Mouse (Mus musculus) kidney, postnatal 36 days (tissue): ENCODE measurements at regions not wholly inside any gene's neighbourhood (a gene's known extent, or its start where the extent isn't known, plus 50 kb on each side); places are given as distances from the start of the nearest gene placed in this dataset.

Experiments
- DNase-seq, 2 experiments: peaks; one replicate each; pipeline ENCODE4 v3.0.0; 2021 to 2022; ENCODE audit warnings: mixed read lengths in 2 of 2

DNA sequence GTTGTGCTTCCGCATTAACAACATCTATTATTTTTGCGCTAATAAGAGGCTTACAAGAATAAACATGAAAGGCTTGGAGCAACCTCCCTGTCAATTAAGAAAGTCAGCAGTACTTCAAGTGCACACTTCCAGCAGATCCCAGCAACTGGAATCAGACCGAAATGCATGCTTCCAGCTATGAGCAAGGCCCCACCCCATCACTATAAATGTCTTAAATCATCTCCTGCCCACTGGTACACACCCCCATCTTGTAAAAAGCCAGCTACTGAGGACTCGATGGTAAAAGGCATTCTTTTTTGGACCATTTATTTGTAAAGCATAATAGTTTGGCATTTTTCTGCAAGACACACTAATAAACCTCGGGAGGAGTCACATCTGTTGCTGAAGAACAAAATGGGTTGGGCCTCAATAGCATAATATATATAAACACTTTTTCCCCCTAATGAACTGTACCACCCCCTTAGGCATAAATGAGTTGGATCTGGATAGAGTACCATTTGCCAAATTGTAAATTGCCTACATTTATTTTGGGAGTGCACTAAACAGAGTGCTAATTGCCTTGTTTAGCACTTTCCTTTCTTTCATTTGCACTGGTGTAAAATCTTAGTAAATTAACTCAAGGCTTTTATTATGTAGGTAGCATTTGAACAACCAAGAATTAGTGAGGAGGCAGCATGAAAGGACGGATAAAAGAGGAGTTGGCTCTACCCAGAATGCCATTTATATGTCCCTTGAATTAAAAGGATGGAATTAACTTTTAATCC is 371.8 kb downstream of the Nr2f2 start:
- no peak for DNase-seq

DNA sequence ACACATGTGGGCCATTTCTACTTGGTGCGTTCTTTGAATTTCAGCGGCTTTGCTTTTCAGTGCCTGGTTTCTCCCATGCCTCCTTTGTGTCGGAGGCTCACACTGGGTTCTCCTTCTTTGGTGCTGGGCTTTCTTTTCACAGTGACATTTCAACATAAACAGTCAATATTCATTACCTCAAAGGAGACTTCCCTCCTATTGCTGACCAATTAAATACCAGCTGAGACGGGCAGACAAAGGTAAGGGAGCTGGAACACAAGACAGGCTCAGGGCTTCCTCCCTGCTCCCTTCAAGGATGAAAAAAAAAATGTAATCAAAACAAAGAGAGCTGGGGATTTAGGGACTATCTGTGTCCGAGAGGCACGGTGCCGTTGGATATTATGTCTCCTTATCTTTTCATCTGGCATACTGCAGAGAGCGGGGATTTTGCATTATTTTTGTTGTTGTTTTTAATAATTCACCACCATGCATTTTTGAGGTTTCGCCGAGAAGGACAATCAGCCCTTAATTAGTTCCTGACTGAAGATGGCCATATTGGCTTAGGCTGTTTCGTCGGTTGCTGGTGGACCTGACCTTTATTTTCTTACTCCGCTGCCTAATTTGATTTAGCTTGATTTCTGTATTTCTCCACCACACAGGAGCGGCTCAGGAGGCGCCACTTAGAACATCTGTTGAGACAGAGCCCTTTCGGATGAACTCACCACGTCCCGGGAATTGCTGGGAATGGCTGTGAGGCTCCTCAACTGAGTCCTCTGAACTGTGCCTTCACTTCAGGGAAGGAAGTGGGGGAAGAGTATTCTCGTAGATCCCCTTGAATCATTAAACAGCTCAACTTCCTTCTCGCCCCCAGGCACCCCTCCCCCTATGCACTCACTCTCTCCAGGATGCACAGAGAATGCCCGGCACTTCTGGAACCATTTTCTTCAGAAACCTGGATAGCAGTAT is 373.9 kb downstream of the Nr2f2 start:
- peak in 1 of 2 experiments; percentile 12 for DNase-seq

DNA sequence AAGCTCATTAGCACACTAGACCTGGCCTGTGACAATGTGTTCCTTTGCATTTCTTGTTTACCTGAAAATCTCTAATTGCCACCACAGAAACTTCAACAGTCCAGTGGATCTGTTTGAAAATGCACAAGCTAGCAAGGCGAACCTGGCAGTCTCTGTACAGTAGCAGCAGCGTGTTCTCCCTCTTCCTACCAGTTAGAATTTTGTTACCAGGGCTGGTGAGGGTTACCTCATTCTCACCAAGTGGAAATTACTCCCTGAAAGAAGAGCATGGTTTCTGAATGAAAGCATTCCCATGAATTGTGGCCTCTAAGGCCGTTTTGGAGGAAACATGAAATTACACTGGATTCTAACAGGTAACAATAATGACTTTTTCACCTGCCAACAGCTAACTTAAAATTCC is 374.6 kb downstream of the Nr2f2 start:
- no peak for DNase-seq

DNA sequence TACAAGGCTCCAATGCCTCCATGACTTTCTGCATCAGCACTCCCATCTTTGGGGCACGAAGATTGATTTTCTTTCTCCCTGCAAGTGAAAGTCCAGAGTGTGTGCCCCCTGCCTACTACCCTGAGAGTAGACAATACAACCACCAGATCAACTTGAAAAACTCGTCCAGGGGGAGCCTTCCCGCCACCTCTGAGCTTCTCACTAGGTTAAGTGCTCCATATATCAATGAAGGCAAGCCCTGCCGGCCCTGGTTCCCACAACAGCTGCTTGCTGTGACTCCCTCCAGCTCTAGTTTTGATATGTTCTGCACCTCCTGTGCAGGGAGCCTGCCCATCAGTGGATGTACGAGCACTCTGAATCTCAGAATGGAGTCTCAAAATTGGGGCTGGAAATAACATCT is 377.8 kb downstream of the Nr2f2 start:
- no peak for DNase-seq

DNA sequence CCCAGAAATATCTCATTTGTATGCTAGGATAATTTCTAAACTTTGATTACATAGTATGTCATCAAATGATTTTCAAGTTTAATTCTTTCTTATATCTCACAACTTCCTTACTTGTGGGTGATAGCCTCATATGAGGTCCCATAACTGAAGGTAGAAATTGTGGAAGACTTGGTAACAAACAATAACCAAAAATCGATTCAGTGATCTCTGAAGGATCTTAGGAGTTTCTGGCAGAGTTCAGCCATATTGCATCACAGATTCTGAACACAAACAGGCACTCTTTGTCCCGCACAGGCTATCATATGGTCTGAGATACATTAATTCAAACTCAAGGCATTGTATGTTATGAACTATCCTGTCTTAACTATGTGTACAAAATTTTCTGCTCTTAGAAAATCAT is 385.2 kb downstream of the Nr2f2 start:
- DNase-seq, result no peak

DNA sequence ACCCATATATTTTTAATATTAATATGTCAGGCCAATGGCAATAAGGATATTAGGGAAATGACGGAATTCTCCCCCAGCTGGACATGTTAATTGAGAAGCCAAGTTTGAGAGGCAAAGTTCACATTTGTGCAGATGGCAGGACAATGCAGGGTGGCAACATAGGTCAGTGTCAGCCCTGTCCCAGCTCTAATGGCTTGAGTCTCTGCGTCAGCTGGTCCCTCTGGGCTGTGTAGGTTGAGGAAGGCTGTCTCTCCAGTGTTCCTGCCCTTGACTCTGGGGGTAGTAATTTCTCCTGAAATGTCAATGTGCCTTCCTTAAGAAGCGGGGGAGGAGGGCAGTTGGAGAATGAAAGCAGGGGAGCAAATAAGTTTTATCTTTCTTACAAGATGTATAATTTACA is 390.2 kb downstream of the Nr2f2 start:
- DNase-seq, result no peak

DNA sequence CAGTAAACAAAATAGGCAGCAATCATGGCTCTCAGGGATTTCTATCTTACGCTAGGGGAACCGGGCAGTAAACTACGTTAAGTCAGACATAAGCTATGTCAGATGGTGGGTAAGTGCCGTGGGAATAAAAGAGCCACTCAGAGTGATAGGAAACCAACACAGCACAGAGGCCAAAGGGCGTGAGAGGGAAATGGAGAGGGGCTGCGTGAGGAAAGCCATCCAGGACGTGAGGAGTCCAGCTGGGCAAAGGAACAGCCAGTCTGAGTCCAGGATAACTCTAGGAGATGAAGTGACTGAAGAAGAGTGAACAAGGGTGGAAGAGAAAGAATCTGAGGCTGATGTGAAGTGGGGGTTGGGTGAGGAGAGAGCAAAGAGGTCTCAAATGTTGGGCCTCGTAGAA is 402.5 kb downstream of the Nr2f2 start:
- no peak for DNase-seq

DNA sequence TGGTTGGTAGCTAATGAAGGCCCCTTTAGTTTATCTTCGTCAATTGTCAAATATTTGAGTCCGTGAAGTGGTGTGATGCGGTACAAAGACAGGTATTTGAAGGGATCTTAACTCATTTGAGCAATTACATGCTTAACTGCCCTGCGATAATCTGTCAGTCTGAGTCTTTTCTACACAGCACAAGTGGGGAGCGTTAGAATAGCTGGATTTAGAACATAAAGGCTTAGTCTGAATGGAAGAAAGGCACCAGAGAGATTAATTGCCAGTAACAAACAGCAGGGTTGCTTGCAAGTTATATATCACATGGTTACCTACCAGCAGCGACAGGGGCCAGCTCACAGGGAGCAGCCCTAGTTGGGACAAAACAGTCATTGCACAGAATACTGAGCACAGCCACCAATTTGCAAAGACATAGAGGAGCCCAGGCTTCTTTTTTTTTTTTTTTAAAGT is 416.3 kb downstream of the Nr2f2 start:
- DNase-seq, result no peak

DNA sequence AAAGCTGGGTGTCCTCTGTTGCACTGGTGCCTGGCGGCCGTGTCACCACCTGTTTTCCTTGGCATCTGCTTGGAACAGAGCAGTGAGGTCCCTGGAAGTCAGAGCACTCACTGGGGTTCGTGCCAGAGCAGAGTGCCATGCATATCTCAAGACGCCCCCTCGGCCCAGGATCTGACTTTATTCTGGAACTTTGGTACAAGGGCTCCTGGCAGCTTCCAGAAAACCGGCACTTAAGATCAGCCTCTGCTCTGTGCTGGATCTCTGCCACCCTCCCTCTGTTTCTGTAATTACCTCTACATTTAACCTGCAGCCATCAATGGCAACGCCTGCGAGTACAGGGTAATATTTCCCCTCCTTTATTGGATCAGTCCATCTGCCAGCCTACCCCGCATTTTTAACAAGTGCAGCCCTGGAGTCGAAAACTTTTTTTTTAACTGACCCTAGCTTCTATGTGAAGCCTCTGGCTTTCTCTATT is 416.9 kb downstream of the Nr2f2 start:
- DNase-seq, result peak; percentile 25 to 26

DNA sequence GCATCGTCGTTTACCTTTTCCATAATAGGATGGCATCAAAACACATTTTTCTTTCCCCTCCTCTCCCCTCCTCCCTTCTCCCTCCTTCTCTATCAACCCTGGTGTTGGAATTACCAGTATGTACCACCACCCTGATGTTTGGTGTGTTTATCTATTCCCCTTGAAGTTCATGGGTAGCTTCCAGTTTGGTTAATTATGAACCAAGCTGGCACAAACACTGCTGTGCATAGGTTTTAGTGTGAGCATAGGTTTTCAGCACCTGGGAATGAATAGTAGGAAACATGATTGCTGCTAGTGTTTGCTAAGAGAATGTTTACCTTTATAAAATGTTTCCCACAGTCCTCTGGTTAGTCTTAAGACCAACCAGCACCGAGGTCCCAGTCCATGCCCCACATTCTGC is 420.1 kb downstream of the Nr2f2 start:
- DNase-seq, result no peak

DNA sequence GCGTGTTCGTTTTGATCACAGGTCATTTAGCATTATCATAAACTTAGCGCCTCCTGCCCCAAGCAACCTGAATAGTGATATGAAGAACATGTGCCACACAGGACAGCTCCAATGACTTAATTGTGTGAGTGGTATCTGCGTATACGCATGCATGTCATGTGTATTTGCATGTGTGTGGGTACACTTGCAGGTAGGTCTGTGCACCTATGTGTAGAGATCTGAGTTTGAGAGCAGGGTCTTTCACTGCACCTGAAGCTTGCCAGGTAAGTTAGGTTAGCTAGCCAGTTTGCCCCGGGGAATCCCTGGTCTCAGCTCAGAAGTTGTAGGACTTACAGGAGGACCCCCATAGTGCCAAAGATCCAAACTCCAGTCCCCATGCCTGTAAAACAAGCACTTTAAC is 424.7 kb downstream of the Nr2f2 start:
- no peak for DNase-seq

DNA sequence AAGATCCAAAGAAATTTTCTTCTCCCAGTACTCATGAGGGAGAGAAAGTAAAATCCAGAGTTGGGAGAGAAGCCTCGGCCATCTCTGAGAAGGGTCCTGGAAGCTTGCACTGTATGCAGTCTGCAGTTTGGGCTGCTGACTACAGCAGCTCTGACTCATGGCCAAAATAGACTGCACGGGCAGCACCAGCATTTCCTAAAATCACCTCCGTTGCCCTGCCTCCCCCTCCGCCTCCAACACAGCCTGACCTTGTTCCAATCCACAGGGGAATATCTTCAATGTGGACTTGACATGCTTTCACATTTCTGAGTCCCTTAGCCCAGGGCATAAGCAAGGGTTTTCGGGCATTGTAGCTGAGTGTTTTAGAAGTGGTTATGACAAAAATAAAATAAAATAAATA is 441.3 kb downstream of the Nr2f2 start:
- DNase-seq, result no peak

DNA sequence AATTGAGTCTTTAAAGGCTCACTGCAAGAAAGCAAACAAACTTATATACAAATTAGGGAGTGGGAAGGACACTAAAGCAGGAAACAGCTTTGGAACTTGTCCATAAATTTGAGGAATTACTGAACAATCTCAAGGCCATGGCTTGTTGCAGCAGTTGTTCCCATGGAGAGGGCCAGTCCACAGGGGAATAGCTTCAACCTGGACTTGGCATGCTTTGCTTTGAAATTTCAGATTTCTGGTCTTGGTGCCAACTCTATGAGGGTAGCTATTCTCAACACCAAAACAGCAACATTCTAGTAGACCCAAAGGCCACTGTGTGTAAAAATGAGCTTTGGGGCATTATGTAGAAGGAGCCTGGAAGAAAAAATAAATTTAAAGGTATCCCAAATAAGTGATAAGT is 442.0 kb downstream of the Nr2f2 start:
- DNase-seq, result no peak

DNA sequence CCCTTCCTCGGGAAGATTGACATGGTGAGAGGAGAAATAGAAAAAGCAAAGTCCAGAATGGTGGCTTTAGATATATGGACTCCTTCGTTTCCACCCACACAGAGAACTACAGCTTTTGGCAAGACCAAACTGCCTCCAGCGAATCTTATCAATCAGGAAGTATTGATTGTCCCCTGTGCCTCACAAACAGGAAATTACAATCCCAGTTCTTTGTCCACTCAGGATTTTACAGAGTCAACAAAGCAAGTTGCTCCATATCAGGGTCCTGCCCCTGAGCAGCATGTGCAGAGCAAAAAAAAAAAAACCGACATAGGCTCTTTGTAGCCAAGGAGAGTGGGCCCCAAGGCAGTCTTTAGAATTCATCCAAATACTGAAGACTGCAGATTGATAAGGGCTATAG is 454.8 kb downstream of the Nr2f2 start:
- no peak for DNase-seq

DNA sequence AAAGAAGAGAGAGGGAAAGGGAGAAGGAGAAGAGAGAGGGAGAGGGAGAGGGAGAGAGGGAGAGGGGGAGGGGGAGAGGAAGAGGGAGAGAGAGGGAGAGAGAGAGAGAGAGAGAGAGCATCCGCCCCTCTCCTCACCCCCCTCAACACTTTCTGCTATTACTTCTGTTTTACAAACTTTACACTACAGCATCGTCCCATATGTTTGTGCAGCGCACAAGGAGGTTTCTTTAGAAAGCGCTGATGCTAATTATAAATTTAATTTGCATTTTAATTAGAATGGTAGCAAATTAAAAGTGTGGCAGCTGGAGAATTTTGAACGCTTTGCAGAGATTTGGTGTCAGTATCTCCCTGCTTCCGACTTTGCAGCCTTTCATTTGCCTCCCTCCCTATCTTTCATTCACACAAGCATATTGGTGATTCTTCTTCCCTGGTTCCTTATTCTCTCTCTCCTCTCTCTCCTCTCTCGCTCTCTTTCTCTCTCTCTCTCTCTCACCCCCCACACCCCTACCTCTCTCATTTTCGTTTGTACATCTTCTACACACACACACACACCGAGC is 476.0 kb downstream of the Nr2f2 start:
- DNase-seq, result no peak

DNA sequence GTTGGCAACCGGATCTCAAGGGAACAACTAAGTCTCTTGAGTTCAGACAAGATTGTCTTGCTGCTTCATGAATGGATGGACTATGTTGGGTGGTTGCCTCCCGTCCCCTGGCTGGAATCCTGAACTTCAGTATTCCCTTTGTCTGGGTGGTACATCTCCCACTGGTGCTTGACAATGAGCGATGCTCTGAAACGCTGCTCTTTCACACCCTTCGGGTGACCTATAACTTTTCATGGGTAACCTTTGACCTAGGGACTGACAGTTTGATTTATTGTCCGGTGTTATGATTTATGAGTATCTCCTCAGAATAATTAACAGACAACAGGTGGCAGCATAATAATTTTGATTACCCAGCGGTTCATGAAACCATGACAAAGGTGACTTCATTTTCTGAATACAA is 478.3 kb downstream of the Nr2f2 start:
- no peak for DNase-seq

DNA sequence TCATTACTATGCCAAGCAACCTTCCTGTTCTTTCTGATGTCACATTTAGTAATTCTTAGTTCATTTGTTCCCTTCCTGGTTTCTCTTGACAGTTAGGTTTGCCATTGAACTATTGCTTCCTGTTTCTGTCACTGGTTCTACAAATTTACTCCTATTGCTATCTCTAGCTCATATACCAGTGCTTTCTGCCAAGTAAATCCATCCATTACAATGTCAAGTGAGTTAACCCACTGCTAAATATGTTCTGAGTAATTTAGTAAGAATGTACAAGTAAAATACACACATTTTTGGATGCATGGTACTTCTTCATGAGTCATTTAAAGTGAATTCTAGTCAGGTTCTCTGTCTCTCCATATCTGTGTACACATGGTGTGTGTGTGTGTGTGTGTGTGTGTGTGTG is 489.5 kb downstream of the Nr2f2 start:
- DNase-seq, result no peak

DNA sequence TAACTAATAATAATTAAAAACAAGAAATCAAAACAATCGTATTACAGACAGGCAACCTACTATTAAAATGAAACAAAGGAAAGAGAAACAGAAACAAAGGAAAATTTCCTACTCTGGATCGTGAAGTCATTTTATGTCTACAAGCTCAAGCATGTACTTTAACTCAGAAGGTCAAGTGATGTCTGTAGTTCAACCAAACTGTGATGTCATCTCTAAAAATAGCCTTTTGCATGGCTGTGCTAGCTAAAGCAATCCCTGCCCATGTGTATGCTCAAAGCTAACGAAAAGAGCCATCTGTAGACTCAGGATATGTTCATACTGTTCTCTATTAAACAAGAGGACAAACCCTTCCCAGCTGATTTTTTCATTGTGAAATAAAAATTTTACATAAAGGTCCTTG is 500.7 kb downstream of the Nr2f2 start:
- no peak for DNase-seq

DNA sequence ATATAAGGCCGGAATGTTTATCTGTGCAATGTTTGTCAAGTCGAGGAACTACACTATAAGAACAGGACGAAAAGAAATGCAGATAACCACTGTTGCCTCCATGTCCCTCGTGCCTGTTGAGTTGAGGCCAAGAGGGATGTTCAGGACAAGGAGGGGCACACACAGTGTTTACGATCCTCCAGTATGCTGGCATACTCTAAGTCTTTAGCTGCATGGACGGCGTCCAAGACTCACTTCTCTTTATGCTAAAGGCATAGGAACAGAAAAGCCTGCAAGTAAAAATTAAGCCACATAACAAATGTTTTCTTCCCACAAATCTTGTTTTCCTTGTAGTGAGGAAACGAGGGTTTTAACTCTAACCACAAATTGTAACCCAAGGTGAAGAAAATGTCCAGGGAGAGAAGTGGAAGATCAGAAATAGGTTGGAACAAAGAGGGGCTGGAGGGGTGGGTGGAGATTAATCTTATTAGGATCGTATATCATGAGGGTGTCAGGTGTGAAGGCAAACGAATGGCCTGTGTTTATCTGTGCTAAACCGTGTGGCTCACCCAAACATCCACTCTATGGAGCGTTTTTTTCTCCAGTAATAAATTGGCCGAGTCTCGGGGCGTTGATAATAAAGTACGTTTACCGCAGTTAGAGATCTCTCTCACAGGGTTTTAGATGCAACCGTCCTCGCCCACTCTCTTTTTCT is 521.8 kb downstream of the Nr2f2 start:
- DNase-seq, result no peak

DNA sequence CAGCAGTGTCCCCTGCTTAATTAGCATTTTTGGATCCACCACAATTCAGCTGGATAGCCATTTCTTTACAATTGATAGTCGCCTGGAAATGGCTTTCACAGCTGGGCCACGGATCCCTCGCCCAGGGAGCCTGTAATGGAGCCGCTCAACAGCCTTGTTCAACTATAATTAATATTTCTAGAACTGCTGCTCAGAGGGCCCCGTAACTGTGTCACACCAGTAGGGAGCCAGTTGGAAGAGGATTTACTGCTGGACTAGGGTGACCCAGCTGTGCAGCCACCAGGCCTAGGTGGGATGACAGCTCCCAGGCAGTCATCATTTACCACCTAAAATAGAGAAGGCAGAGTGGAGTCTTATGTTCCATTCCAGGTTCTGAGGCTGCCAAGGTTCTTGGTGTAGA is 529.2 kb downstream of the Nr2f2 start:
- no peak for DNase-seq

DNA sequence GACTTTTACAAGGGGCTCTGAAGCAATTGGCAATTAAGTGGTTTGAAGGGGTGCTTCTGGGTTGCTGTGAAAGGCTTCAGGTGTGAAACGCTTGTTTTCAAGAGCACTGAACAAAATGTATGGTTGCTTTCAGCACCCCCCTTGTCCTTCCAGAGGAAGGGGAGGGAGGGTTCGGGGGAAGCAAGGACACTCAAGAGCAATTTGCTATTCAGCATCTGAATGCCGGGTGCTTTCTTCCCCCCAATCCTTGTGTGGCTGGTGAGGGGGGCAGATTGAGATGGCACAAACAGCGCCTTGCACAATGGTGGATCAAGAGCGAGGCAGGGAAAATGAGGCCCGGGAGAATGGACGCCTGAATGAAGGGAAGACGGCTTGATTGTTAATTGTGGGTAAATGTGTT is 539.3 kb downstream of the Nr2f2 start:
- no peak for DNase-seq

DNA sequence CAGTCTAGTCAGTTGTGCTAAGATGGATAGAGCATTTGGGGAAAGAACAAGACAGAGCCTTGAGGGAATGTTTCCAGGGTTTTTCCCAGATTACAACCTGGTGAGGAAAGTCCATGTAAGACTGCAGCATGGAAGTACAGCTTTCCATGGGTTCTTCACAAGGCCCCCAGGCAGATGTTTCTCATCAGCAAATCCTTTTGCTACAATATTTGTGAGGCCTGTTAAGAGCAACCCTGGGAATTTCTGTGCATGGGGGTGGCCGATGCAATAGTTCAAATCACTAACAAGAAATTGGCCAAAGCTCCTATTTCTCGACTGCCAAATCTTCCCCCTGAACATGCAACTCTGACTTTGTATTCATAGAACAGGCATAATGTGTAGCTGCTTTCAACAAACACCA is 546.0 kb downstream of the Nr2f2 start:
- DNase-seq, result no peak

DNA sequence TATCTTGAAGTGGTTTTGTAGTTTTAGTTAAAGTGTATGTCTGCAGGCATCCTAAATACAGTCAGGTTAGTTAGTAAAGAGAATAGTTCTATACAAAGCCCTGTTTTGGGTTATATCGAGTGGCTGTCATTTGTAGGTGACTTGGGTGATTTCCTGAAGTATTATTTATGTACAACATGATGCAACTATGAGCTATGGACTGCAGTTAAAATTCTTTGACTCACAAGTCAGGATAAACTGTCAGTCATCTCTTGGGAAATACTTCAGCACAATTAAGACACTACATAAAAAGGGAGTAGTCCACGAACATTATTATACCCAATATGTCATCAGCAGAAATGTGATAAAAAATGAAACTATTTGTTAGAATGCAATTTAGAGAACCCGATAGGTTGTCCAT is 554.2 kb downstream of the Nr2f2 start:
- no peak for DNase-seq
